Mouse (Mus musculus) kidney, embryonic 15.5 days (tissue): Measurements from ENCODE around the gene Hikeshi. TPM values are rescaled to one million over a fixed set of nuclear protein-coding genes. Genes with fewer than 3 reads are reported as not detected.

ENCODE experiments used
- ATAC-seq: fragments of 200-750 bp; cut with Nextera tagmentation; replicated peaks from 2 replicates; pipeline ENCODE4 v1.8.0; 2017; ENCODE audit warnings: moderate TSS enrichment; ENCODE audit not compliant: low FRiP score
- H3K27ac ChIP-seq: fragments of 300-500 bp; sonication (generic); 2 replicates; pipeline ENCODE4 v1.5.1; 2015; ENCODE audit warnings: mild to moderate bottlenecking, inconsistent platforms
- H3K27me3 ChIP-seq: fragments of 300-500 bp; sonication (generic); 2 replicates; pipeline ENCODE4 v1.6.1; 2015; ENCODE audit warnings: inconsistent platforms
- H3K36me3 ChIP-seq: fragments of 300-500 bp; sonication (generic); 2 replicates; pipeline ENCODE4 v1.6.1; 2015; ENCODE audit warnings: inconsistent platforms
- H3K4me1 ChIP-seq: fragments of 300-500 bp; sonication (generic); 2 replicates; pipeline ENCODE4 v1.6.1; 2015; ENCODE audit warnings: inconsistent platforms
- H3K4me2 ChIP-seq: fragments of 300-500 bp; sonication (generic); 2 replicates; pipeline ENCODE4 v1.6.1; 2015; ENCODE audit warnings: moderate library complexity, mild to moderate bottlenecking, inconsistent platforms
- H3K4me3 ChIP-seq: fragments of 300-500 bp; sonication (generic); replicated peaks from 2 replicates; pipeline ENCODE4 v1.5.1; 2015; ENCODE audit warnings: mild to moderate bottlenecking, inconsistent platforms
- H3K9ac ChIP-seq: fragments of 300-500 bp; sonication (generic); 2 replicates; pipeline ENCODE4 v1.6.1; 2015; ENCODE audit warnings: mild to moderate bottlenecking, inconsistent platforms
- H3K9me3 ChIP-seq: fragments of 300-500 bp; sonication (generic); replicated peaks from 2 replicates; pipeline ENCODE4 v1.6.1; 2016; ENCODE audit warnings: inconsistent platforms
- WGBS: fragments of 180-500 bp; shearing (Covaris S2); methylation state at CpG from one replicate; pipeline ENCODE4 v1.1.7; 2015; ENCODE audit warnings: mixed read lengths; 5-methylcytosine and 5-hydroxymethylcytosine counted together
- polyA plus RNA-seq: library from polyadenylated mRNA; unstranded; fragments of >200 nt; fragmentation: Nextera tagmentation; extraction: Ambion mirVana; gene quantifications from 2 replicates; pipeline ENCODE4 v1.2.1, GENCODE M21; 2015

Gene Hikeshi
- 134 and 152 TPM in 2 replicates for polyA plus RNA-seq

DNA sequence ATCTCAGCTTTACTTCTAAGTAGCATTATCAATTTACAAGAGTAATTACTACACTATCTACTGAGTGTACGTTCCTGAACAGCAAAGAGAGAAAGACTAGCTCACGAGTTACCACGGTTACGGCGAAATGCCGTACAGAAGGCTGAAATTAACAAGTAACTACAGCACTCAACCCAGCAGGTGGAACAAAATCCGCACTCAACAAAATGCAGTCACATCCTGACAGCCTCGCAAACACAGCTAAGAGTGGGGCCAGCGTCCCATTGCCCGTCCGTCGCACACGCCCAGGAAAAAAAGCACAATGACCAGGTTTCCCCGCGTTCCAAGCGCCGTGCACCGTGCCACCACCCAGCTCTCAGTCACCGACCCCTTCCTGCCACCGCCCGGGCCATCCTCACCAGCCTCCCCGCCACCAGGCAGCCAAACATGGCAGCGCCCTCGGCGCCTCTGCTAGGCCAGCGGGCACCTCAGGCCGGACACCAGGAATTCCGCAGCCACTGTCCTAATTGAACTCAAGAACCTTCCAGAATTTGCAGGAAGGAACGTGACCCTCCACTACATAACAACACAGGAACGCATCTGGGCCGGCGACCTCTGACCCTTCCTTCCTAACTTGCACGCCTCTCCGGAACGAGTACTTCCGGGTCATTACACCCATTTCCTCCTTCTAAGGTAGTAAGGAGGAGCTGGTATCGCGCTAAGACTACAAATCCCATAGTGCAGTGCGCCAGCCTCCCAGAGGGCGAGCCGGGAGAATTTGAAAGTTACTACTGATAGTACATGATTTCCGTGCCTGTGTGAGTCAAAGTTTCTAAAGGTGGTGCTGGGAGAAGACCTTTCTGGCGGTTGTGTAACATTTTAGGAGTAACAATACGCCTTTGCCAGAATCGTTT, at the start of gene Hikeshi:
Gene Hikeshi (minus strand): TSS at position 634 of the 893 bp plus-strand sequence.
- no peaks in the 10 kb centered on the region for H3K27me3 ChIP-seq
- peak within 1 kb of the TSS; percentile 93 for H3K4me3 ChIP-seq
- H3K4me1 ChIP-seq = peaks cover 9% of the 10 kb centered on the region
- peak within 1 kb of the TSS; percentile 88 for H3K27ac ChIP-seq
- ATAC-seq = peak; percentile 98
- under 1% methylated on average over 45 of the region's 45 CpGs for WGBS
- H3K9me3 ChIP-seq = no peaks in the 10 kb centered on the region
- H3K4me2 ChIP-seq = peak within 1 kb of the TSS; percentile 62
- no peaks in the 10 kb centered on the region for H3K36me3 ChIP-seq
- peak within 1 kb of the TSS; percentile 79 for H3K9ac ChIP-seq

- Histone ChIP-seq H3K9ac (no peak overlapping the region), H3K4me1 (peaks cover 9% of the 10 kb centered on the region; the same call in 1 of the 2 replicates), H3K36me3 (no peaks in the 10 kb centered on the region), H3K9me3 (no peaks in the 10 kb centered on the region), H3K4me3 (no peak overlapping the region), H3K27ac (0 out of 2 replicates have a peak overlapping the region, but pooled peaks have one; percentile 48), H3K4me2 (no peak overlapping the region), H3K27me3 (no peaks in the 10 kb centered on the region)
- no peak for ATAC-seq
Observed at GRCm38 (mm10) chr7:89984421-89984820, 43.4 kb upstream of the Hikeshi start.

- H3K4me3 ChIP-seq = no peak overlapping the region
- ATAC-seq = no peak
- no peaks in the 10 kb centered on the region for H3K27me3 ChIP-seq
- H3K4me2 ChIP-seq = no peak overlapping the region
- H3K27ac ChIP-seq = no peak overlapping the region
- WGBS = 93% methylated on average over 2 of the region's 2 CpGs
- H3K9ac ChIP-seq = no peak overlapping the region
- H3K4me1 ChIP-seq = peaks cover 17% of the 10 kb centered on the region; the same call in 1 of the 2 replicates
- no peaks in the 10 kb centered on the region for H3K36me3 ChIP-seq
- H3K9me3 ChIP-seq = no peaks in the 10 kb centered on the region
Observed at GRCm38 (mm10) chr7:89983441-89983840, 42.4 kb upstream of the Hikeshi start.

DNA sequence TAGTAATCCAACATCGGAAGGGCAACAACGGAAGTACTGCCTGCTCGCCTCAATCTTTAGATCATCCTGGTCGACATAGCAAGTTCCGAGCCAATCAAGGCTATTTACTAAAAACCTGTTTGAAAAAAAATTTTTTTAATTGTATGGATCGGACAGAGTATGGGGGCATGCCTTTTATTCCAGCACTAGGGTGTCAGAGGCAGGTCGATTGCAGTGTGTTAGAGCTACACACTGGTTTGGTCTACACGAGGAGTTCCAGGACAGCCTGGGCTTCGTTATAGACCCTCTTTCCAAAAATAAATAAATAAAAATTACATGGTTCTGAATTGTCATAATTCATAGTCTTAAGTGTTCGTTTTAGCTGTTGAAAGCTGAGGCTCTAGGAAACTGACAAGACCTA, 40.6 kb upstream of the Hikeshi start:
- 0 out of 2 replicates have a peak, but pooled peaks have one; percentile 7 for ATAC-seq
- H3K9me3 ChIP-seq = no peaks in the 10 kb centered on the region
- 11% methylated on average over 10 of the region's 10 CpGs for WGBS

DNA sequence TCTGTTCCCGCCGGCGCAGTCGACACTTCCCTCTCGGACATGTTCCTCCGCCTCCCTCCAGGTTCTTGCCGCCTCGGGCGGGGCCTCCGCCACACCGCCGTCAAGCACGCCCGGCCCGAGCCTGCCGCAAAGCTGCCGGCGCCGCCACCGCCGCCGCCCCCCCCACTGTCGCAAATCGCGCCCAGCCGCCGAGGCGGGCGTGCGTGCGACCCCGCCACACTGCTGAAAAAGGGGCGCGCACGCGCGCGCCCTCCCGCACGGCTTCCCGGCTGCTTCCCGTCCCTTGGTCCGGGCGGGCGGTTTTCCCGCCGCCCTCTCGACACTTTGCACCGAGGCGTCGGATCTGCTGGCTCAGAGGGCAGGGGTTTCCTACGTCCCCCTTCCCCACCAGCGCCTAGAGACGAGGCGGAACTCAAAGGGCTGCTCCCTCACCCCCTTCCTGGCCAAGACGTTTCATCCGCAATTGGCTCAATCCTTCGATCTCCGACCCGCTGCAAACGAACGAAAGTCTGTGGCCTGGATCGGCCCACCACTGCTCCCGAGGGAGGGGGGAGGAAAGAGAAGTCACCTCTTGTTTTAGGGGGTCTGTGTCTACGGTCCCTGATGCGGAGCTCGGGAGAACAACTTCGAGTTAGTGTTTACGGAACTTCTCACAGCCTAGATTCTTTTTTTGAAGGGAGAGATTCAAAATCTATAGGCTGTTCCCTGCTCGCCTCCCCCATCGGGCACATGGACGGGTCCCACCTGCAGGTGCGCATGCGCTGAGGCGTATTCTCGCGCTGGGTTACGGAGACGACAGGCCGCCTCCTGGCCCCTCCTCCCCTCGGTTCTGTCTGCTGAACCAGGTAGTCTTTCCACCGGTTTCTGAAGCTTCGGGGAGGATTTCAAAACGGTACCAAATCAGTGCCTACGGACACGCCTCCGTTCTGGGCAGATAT, 39.8 kb upstream of the Hikeshi start, which contains the start of gene Eed:
Gene Eed (minus strand): TSS at position 499 of the 938 bp plus-strand sequence.
- Histone ChIP-seq H3K27ac (peak within 1 kb of the TSS; percentile 100), H3K4me3 (peak within 1 kb of the TSS; percentile 90), H3K9me3 (no peaks in the 10 kb centered on the region), H3K36me3 (peaks cover 11% of the 10 kb centered on the region), H3K9ac (peak within 1 kb of the TSS; percentile 88), H3K27me3 (no peaks in the 10 kb centered on the region), H3K4me1 (peaks cover 18% of the 10 kb centered on the region; the same call in 1 of the 2 replicates), H3K4me2 (peak within 1 kb of the TSS; percentile 72)
- ATAC-seq = peak; percentile 91
- under 1% methylated on average over 78 of the region's 87 CpGs for WGBS

More for the DNA sequence above, 40.6 kb upstream of the Hikeshi start:
- H3K36me3 ChIP-seq = peaks cover 6% of the 10 kb centered on the region
- no peaks in the 10 kb centered on the region for H3K27me3 ChIP-seq
- peak overlapping the region; percentile 72 for H3K4me2 ChIP-seq
- peak overlapping the region; percentile 100 for H3K27ac ChIP-seq
- H3K4me1 ChIP-seq = peaks cover 18% of the 10 kb centered on the region; the same call in 1 of the 2 replicates
- peak overlapping the region; percentile 90 for H3K4me3 ChIP-seq
- H3K9ac ChIP-seq = peak overlapping the region; percentile 88

DNA sequence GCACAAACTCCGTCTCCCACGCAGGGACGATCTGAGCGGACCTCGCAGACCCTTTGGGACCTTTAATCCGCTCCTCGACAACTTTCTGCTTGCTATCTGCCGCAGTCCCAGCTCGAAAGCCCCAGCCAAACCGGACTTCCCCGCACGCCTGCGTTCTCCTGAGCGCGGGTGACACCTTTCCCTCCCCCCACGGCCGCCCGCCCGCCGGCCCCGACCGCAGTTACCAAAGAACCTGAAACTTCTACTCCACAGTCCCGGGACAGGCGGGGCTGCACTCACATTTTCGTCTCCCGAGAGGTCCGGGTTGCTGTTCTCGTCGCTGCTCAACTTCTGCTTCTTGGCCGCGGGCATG, 39.1 kb upstream of the Hikeshi start:
- H3K9ac ChIP-seq = peak overlapping the region; percentile 88
- WGBS = under 1% methylated on average over 31 of the region's 31 CpGs
- peaks cover 15% of the 10 kb centered on the region; the same call in 1 of the 2 replicates for H3K4me1 ChIP-seq
- H3K36me3 ChIP-seq = peaks cover 18% of the 10 kb centered on the region
- H3K4me2 ChIP-seq = peak overlapping the region; percentile 72
- peak overlapping the region; percentile 90 for H3K4me3 ChIP-seq
- H3K27ac ChIP-seq = peak overlapping the region; percentile 100
- H3K9me3 ChIP-seq = no peaks in the 10 kb centered on the region
- H3K27me3 ChIP-seq = no peaks in the 10 kb centered on the region
- ATAC-seq = peak; percentile 59

- H3K4me3 ChIP-seq = peak overlapping the region; percentile 90
- peak overlapping the region; percentile 88 for H3K9ac ChIP-seq
- H3K27me3 ChIP-seq = no peaks in the 10 kb centered on the region
- H3K4me1 ChIP-seq = peaks cover 15% of the 10 kb centered on the region; the same call in 1 of the 2 replicates
- H3K36me3 ChIP-seq = peaks cover 21% of the 10 kb centered on the region
- peak overlapping the region; percentile 100 for H3K27ac ChIP-seq
- peak overlapping the region; percentile 72 for H3K4me2 ChIP-seq
- ATAC-seq = 0 out of 2 replicates have a peak, but pooled peaks have one; percentile 2
- no peaks in the 10 kb centered on the region for H3K9me3 ChIP-seq
- 3% methylated on average over 23 of the region's 23 CpGs for WGBS
Observed at GRCm38 (mm10) chr7:89979432-89980130, 38.6 kb upstream of the Hikeshi start.

DNA sequence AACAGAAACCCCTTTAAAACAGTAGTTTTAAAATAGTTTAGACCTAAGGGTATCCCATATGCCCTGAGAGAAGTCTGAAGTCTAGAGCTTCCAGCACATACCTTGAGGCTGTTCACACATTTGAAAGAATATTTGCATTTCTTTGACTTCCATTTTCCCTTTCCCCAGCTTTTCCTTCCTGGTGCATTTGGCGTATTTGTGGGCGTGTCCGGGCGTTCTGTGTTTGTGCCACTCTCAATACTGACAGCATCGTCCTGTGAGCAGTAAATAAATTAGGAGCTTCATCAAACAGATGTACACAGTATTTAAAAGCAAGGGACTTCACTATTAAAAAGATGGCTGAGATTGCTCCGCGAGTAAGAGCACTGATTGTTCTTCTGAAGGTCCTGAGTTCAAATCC, 35.8 kb upstream of the Hikeshi start:
- Histone ChIP-seq H3K4me1 (peaks cover 12% of the 10 kb centered on the region; the same call in 1 of the 2 replicates), H3K27me3 (no peaks in the 10 kb centered on the region), H3K36me3 (peaks cover 47% of the 10 kb centered on the region), H3K9me3 (no peaks in the 10 kb centered on the region), H3K4me3 (no peak overlapping the region), H3K27ac (no peak overlapping the region), H3K9ac (no peak overlapping the region), H3K4me2 (no peak overlapping the region)
- 96% methylated on average over 7 of the region's 7 CpGs for WGBS
- no peak for ATAC-seq

- 86% methylated on average over 1 of the region's 1 CpGs for WGBS
- no peak for ATAC-seq
- Histone ChIP-seq H3K9me3 (no peaks in the 10 kb centered on the region), H3K27me3 (no peaks in the 10 kb centered on the region), H3K4me2 (no peak overlapping the region), H3K9ac (no peak overlapping the region), H3K36me3 (peaks cover 56% of the 10 kb centered on the region), H3K4me1 (peaks cover 9% of the 10 kb centered on the region; the same call in 1 of the 2 replicates), H3K4me3 (no peak overlapping the region), H3K27ac (no peak overlapping the region)
Observed at GRCm38 (mm10) chr7:89975571-89975970, 34.6 kb upstream of the Hikeshi start.

GRCm38 (mm10) chr7:89967235-89967634, 26.2 kb upstream of the Hikeshi start:
- no peak overlapping the region for H3K4me3 ChIP-seq
- peaks cover 88% of the 10 kb centered on the region for H3K36me3 ChIP-seq
- no peaks in the 10 kb centered on the region for H3K27me3 ChIP-seq
- no peak overlapping the region for H3K27ac ChIP-seq
- no peak for ATAC-seq
- H3K4me2 ChIP-seq = no peak overlapping the region
- H3K9me3 ChIP-seq = no peaks in the 10 kb centered on the region
- H3K4me1 ChIP-seq = no peaks in the 10 kb centered on the region
- no peak overlapping the region for H3K9ac ChIP-seq
- WGBS = 72% methylated on average over 2 of the region's 2 CpGs

DNA sequence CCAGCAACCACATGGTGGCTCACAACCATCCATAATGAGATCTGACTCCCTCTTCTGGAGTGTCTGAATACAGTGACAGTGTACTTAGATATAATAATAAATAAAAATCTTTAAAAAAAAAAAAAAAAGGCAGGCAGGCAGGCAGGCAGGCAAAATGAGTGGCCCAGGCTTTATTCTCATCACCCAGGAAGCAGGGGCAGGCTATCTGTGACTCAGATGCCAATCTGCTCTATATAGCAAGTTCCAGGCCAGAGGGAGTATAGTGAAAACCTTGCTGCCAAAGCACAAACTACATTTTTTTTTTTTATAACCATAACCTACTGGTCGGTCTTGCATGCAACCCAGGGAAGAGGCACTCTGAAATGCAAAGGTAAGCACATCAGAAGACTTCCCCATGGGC, 25.8 kb upstream of the Hikeshi start:
- Histone ChIP-seq H3K4me3 (no peak overlapping the region), H3K4me1 (no peaks in the 10 kb centered on the region), H3K36me3 (peaks cover 88% of the 10 kb centered on the region), H3K27ac (no peak overlapping the region), H3K9ac (no peak overlapping the region), H3K4me2 (no peak overlapping the region), H3K9me3 (no peaks in the 10 kb centered on the region), H3K27me3 (no peaks in the 10 kb centered on the region)
- 88% methylated on average over 1 of the region's 1 CpGs for WGBS
- no peak for ATAC-seq
